Mouse (Mus musculus) 3134 (cell line): Measurements from ENCODE around the gene Gm3099.
"Not testable (repeated sequence)": the region's sequence is repeated elsewhere in the genome, so short reads cannot be mapped to it uniquely, and the experiment has no call there.

ENCODE experiments used
- DNase-seq: peaks from one replicate; pipeline ENCODE4 v3.0.0-alpha.2; 2011; ENCODE audit warnings: low spot score; ENCODE audit not compliant: insufficient read length; ENCODE audit errors: extremely low read depth

The Gm3099 gene

DNA sequence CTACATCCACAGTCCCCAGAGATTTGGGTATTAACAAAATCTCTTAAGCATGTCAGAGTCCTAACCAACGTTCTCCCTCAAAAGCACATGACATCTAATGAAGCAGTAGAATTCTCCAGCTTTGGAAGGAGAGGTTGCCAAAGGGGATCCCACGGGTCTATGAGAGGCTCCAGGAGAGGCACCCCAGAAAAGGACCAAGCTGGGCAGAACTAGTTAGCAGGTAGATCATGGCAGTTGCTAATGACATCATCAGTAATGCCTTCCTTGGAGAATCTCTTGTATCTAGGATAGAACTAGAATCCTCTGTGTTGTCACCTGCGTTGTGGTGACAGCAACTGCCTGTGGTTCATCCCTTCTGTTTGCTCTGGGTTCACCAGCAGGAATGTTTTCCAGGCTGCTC lies at the start of gene Gm3099:
Gene Gm3099 (plus strand): TSS at position 301 of the 400 bp plus-strand sequence.
- DNase-seq = not testable (repeated sequence)

DNA sequence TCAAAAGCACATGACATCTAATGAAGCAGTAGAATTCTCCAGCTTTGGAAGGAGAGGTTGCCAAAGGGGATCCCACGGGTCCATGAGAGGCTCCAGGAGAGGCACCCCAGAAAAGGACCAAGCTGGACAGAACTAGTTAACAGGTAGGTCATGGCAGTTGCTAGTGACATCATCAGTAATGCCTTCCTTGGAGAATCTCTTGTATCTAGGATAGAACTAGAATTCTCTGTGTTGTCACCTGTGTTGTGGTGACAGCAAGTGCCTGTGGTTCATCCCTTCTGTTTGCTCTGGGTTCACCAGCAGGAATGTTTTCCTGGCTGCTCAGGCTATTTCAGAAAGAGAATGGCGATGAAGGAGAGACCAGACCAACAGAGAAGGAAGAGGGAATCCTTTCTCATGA lies 34.9 kb upstream of the Gm3099 start, which contains the start of gene Gm3095:
Gene Gm3095 (plus strand): TSS at position 301 of the 400 bp plus-strand sequence.
- not testable (repeated sequence) for DNase-seq

DNA sequence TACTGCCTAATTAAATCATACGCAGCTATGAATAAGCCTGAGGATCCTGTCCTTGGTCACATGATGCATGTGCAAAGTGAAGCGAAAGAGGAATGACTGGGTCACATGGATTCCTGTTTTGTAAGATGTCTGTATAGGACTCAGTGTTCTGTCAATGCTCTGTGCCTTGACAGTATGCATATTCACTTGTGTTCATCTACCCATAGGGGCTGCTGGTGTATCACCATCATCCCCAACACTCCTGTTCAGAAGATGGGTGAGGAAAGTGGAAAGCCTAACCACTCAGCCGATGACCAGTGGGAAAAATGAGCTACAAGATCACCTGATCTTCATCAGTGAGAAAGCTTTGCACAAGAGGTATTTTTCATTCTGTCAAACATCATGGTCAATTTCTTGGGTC lies 25.4 kb downstream of the Gm3099 start, which contains the start of gene Gm5796:
Gene Gm5796 (plus strand): TSS at position 301 of the 400 bp plus-strand sequence.
- not testable (repeated sequence) for DNase-seq
